Mouse (Mus musculus) heart, embryonic 15.5 days (tissue): ENCODE measurements around the gene Taar7e. TPM values are rescaled to one million over a fixed set of nuclear protein-coding genes. Genes with fewer than 3 reads are reported as not detected.

ENCODE experiments used
- ATAC-seq: fragments of 200-750 bp; cut with Nextera tagmentation; replicated peaks from 2 replicates; pipeline ENCODE4 v1.8.0; 2017; ENCODE audit warnings: low read depth, moderate TSS enrichment; ENCODE audit not compliant: insufficient number of reproducible peaks, insufficient read depth, low FRiP score
- H3K27ac ChIP-seq: fragments of 300-500 bp; sonication (generic); 2 replicates; pipeline ENCODE4 v1.5.1; 2015; ENCODE audit warnings: mild to moderate bottlenecking, inconsistent platforms
- H3K27me3 ChIP-seq: fragments of 300-500 bp; sonication (generic); 2 replicates; pipeline ENCODE4 v1.6.1; 2015; ENCODE audit warnings: inconsistent platforms
- H3K36me3 ChIP-seq: fragments of 300-500 bp; sonication (generic); 2 replicates; pipeline ENCODE4 v1.6.1; 2015; ENCODE audit warnings: mild to moderate bottlenecking, inconsistent platforms
- H3K4me1 ChIP-seq: fragments of 300-500 bp; sonication (generic); replicated peaks from 2 replicates; pipeline ENCODE4 v1.6.1; 2015; ENCODE audit warnings: inconsistent platforms
- H3K4me2 ChIP-seq: fragments of 300-500 bp; sonication (generic); 2 replicates; pipeline ENCODE4 v1.6.1; 2015; ENCODE audit warnings: inconsistent platforms, mild to moderate bottlenecking, moderate library complexity
- H3K4me3 ChIP-seq: fragments of 300-500 bp; sonication (generic); 2 replicates; pipeline ENCODE4 v1.5.1; 2015; ENCODE audit warnings: mild to moderate bottlenecking, inconsistent platforms
- H3K9ac ChIP-seq: fragments of 300-500 bp; sonication (generic); 2 replicates; pipeline ENCODE4 v1.6.1; 2015; ENCODE audit warnings: mild to moderate bottlenecking, inconsistent platforms
- H3K9me3 ChIP-seq: fragments of 300-500 bp; sonication (generic); replicated peaks from 2 replicates; pipeline ENCODE4 v1.6.1; 2016; ENCODE audit warnings: inconsistent platforms
- WGBS: fragments of 180-500 bp; shearing (Covaris S2); methylation state at CpG from one replicate; pipeline ENCODE4 v1.1.7; 2015; ENCODE audit warnings: mixed read lengths; 5-methylcytosine and 5-hydroxymethylcytosine counted together
- polyA plus RNA-seq: library from polyadenylated mRNA; unstranded; fragments of >200 nt; fragmentation: Nextera tagmentation; extraction: Ambion mirVana; gene quantifications from 2 replicates; pipeline ENCODE4 v1.2.1, GENCODE M21; 2015

Taar7e gene
- not detected in 2 replicates for polyA plus RNA-seq

DNA sequence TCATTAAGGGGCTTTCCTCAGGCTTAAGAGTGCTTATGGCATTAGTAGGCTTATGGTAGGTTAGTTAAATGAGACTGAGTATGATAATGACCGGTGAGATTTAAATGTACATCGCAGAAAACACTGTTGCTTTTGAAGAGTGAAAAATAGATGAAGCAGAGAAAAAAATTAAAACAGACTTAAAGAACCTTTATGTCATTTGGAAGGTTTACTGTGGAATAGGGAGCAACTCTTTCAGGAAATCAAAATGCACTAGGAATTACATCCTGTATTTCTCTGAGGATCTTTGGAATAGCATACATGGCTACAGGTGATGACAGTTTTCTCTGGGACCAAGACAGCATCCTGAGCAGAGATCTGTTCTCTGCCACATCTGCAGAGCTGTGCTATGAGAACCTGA lies at the start of gene Taar7e:
TSS of gene Taar7e (plus strand) at position 301 of the 400 bp plus-strand sequence.
- H3K36me3 ChIP-seq, result no peaks in the 10 kb centered on the region
- no peak within 1 kb of the TSS for H3K27ac ChIP-seq
- 92% methylated on average over 2 of the region's 2 CpGs for WGBS
- H3K9me3 ChIP-seq, result no peaks in the 10 kb centered on the region
- no peaks in the 10 kb centered on the region for H3K27me3 ChIP-seq
- H3K9ac ChIP-seq, result no peak within 1 kb of the TSS
- H3K4me1 ChIP-seq, result no peaks in the 10 kb centered on the region
- no peak within 1 kb of the TSS for H3K4me2 ChIP-seq
- no peak for ATAC-seq
- no peak within 1 kb of the TSS for H3K4me3 ChIP-seq

DNA sequence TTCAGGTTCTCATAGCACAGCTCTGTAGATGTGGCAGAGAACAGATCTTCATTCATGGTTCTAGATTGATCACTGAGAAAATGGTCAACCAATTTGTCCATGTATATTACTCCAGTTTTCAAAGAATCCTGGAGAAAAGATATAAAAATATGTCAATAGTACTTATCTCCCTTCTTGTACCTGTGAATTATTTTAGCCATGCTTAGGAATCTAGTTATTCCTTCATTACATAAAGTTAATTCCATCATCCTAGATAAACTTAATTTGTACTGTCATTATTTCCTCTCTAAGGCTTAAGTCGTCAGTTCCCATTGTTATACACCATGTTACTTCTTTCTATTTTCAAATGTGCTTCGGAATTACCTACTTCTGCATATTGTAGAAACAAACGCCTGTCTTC lies 44.0 kb upstream of the Taar7e start, which contains the start of gene Taar7a:
TSS of gene Taar7a (minus strand) at position 101 of the 400 bp plus-strand sequence.
- Histone ChIP-seq H3K4me3 (no peak within 1 kb of the TSS), H3K9me3 (no peaks in the 10 kb centered on the region), H3K27me3 (no peaks in the 10 kb centered on the region), H3K36me3 (no peaks in the 10 kb centered on the region), H3K4me1 (no peaks in the 10 kb centered on the region), H3K27ac (no peak within 1 kb of the TSS), H3K9ac (no peak within 1 kb of the TSS), H3K4me2 (no peak within 1 kb of the TSS)
- no peak for ATAC-seq
- 84% methylated on average over 3 of the region's 3 CpGs for WGBS

DNA sequence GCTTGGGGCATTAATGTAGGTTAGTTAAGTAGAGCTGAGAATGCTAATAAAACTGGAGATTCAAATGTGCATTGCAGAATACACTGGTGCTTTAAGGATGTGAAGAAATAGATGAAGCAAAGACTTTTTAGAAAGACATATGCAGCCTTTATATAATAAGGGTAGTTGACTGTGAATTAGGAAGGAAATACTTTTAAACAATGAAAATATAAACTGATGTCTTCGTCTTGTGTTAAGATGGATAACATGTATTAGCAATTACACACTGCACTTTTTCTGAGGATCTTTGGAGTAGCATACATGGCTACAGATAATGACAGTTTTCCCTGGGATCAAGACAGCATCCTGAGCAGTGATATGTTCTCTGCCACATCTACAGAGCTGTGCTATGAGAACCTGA lies 37.8 kb upstream of the Taar7e start, which contains the start of gene Taar7b:
TSS of gene Taar7b (plus strand) at position 301 of the 400 bp plus-strand sequence.
- no peak within 1 kb of the TSS for H3K4me3 ChIP-seq
- no peaks in the 10 kb centered on the region for H3K9me3 ChIP-seq
- no peak within 1 kb of the TSS for H3K4me2 ChIP-seq
- H3K27ac ChIP-seq, result no peak within 1 kb of the TSS
- no peak for ATAC-seq
- H3K4me1 ChIP-seq, result no peaks in the 10 kb centered on the region
- no peaks in the 10 kb centered on the region for H3K27me3 ChIP-seq
- no peak within 1 kb of the TSS for H3K9ac ChIP-seq
- 70% methylated on average over 1 of the region's 1 CpGs for WGBS
- H3K36me3 ChIP-seq, result no peaks in the 10 kb centered on the region

DNA sequence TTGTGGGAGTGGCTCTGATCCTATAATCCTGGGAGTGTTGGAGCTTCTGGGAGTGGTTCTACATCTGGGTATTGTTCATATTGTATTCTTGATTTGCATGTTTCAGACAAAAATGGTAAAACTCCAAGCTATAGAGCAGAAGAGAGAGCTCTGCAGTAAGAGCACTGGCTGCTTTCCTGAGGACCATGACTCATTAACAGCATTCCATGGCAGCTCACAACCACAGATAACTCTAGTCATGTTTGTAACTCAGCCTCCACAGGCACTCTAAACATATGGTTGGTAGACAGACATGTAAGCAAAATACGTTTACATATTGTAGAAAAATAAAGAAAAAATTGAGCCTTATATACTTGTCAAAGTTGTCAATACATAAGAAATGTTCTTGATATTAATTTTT lies 31.0 kb upstream of the Taar7e start:
- 49% methylated on average over 1 of the region's 1 CpGs for WGBS
- Histone ChIP-seq H3K9ac (no peak overlapping the region), H3K27me3 (no peaks in the 10 kb centered on the region), H3K4me2 (no peak overlapping the region), H3K9me3 (no peaks in the 10 kb centered on the region), H3K4me3 (no peak overlapping the region), H3K4me1 (no peaks in the 10 kb centered on the region), H3K36me3 (no peaks in the 10 kb centered on the region), H3K27ac (no peak overlapping the region)
- ATAC-seq, result no peak

DNA sequence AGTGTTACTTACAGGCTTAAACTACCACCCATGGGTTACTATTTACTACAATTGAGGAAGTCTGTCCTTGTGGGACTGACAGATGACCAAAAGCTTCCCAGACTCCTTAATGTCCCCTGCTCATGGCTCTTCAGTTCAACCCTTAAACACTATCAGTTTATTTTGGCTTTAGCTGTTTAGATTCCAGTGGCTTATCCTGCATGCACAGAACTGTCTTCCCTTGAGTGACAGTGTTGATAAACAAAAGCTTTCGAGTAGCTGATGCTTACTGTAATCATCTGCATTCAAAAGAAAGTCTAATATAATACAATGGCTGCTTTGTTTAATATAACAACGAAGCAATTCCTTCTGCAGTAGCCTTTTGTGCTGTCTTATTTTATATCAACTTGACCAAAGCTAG lies 30.4 kb upstream of the Taar7e start:
- WGBS, result 40% methylated on average over 2 of the region's 2 CpGs
- Histone ChIP-seq H3K4me3 (no peak overlapping the region), H3K4me2 (no peak overlapping the region), H3K27ac (no peak overlapping the region), H3K36me3 (no peaks in the 10 kb centered on the region), H3K9me3 (no peaks in the 10 kb centered on the region), H3K9ac (no peak overlapping the region), H3K27me3 (no peaks in the 10 kb centered on the region), H3K4me1 (no peaks in the 10 kb centered on the region)
- no peak for ATAC-seq

DNA sequence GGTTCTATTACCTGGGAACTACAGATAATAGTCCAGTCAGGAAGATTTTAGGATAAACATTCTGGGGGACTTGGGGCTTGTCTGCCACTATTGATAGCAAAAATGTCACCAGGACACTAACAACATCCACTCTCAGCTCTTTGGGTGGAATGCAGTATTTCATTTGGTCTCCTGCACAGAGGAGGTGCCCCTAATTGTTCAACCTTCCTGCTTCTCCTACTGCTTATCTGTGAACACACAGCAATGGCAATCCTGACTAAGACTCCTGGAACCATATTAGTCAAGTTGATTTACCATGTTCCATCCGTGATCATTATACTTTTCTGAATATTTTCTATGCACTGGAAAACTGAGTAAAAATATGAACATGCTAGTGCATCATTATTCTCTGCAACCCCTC lies 29.3 kb upstream of the Taar7e start:
- Histone ChIP-seq H3K27me3 (no peaks in the 10 kb centered on the region), H3K9ac (no peak overlapping the region), H3K9me3 (no peaks in the 10 kb centered on the region), H3K27ac (no peak overlapping the region), H3K4me3 (no peak overlapping the region), H3K4me2 (no peak overlapping the region), H3K36me3 (no peaks in the 10 kb centered on the region), H3K4me1 (no peaks in the 10 kb centered on the region)
- WGBS, result 68% methylated on average over 1 of the region's 1 CpGs
- no peak for ATAC-seq

DNA sequence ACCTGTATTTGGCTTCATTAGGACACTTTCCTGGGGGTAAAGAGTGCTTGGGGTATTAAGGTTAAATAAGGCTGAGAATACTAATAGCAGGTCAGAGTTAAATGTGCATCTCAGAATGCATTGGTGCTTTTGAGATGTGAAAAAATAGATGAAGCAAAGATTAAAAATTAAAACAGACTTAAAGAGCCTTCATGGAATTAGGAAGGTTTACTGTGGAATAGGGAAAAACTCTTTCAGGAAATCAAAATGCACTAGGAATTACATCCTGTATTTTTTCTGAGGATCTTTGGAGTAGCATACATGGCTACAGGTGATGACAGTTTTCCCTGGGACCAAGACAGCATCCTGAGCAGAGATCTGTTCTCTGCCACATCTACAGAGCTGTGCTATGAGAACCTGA lies 10.5 kb upstream of the Taar7e start, which contains the start of gene Taar7d:
TSS of gene Taar7d (plus strand) at position 301 of the 400 bp plus-strand sequence.
- H3K4me1 ChIP-seq, result no peaks in the 10 kb centered on the region
- H3K9me3 ChIP-seq, result no peaks in the 10 kb centered on the region
- no peak within 1 kb of the TSS for H3K4me2 ChIP-seq
- H3K4me3 ChIP-seq, result no peak within 1 kb of the TSS
- no peak for ATAC-seq
- no peaks in the 10 kb centered on the region for H3K36me3 ChIP-seq
- H3K9ac ChIP-seq, result no peak within 1 kb of the TSS
- H3K27ac ChIP-seq, result no peak within 1 kb of the TSS
- H3K27me3 ChIP-seq, result no peaks in the 10 kb centered on the region

DNA sequence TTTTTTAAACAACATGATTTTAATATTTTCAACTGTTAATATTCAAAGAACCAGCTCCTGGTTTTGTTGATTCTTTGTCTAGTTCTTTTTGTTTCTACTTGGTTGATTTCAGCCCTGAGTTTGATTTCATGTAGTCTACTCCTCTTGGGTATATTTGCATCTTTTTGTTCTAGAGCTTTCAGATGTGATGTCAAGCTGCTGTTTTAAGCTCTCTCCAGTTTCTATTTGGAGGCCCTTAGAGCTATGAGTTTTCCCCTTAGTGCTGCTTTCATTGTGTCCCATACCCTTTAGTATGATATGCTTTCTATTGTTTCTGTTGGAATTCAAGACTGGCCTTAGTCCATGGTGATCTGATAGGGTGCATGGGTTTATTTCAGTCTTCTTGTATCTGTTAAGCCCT lies 6.1 kb upstream of the Taar7e start:
- Histone ChIP-seq H3K27me3 (no peaks in the 10 kb centered on the region), H3K4me1 (no peaks in the 10 kb centered on the region), H3K36me3 (no peaks in the 10 kb centered on the region), H3K9ac (no peak overlapping the region), H3K4me2 (no peak overlapping the region), H3K9me3 (no peaks in the 10 kb centered on the region), H3K27ac (no peak overlapping the region), H3K4me3 (no peak overlapping the region)
- no peak for ATAC-seq

DNA sequence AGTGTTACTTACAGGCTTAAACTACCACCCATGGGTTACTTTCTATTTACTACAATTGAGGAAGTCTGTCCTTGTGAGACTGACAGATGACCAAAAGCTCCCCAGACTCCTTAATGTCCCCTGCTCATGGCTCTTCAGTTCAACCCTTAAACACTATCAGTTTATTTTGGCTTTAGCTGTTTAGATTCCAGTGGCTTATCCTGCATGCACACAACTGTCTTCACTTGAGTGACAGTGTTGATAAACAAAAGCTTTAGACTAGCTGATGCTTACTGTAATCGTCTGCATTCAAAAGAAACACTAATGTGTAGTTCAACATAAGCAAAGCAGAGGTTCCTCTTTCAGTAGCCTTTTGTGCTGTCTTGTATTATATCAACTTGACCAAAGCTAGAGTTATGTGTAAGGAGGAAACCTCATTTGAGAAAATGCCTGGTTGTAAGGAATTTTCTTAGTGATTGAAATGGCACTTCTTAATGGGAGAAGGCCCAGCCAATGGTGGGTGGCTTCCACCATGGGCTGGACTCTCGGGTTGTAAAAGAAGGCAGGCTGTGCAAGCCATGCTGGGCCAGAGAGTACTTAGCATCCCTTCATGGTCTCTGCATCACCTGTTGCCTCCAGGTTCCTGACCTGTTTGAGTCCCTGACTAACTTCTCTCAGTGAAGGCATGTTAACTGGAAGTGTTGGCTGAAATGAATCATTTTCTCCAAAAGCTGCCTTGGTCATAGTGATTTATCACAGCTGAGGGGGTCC lies 2.9 kb downstream of the Taar7e start:
- H3K4me1 ChIP-seq, result no peaks in the 10 kb centered on the region
- no peak overlapping the region for H3K9ac ChIP-seq
- ATAC-seq, result no peak
- no peaks in the 10 kb centered on the region for H3K9me3 ChIP-seq
- no peaks in the 10 kb centered on the region for H3K36me3 ChIP-seq
- H3K27ac ChIP-seq, result no peak overlapping the region
- 45% methylated on average over 2 of the region's 2 CpGs for WGBS
- H3K4me2 ChIP-seq, result no peak overlapping the region
- no peaks in the 10 kb centered on the region for H3K27me3 ChIP-seq
- no peak overlapping the region for H3K4me3 ChIP-seq

DNA sequence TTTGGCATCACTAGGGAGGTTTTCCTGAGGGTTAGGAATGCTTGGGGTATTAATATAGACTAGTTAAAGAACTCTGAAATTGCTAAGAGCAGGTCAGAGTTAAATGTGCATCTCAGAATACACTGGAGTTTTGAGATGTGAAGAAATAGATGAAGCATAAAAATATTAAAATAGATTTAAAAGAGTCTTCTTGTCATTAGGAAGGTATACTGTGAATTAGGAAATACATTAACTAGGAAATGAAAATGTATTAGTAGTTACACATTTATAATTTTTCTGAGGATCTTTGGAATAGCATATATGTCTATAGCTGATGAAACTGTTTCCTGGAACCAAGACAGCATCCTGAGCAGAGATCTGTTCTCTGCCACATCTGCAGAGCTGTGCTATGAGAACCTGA lies 11.8 kb downstream of the Taar7e start, which contains the start of gene Taar7f:
TSS of gene Taar7f (plus strand) at position 301 of the 400 bp plus-strand sequence.
- no peaks in the 10 kb centered on the region for H3K36me3 ChIP-seq
- H3K9me3 ChIP-seq, result no peaks in the 10 kb centered on the region
- no peaks in the 10 kb centered on the region for H3K27me3 ChIP-seq
- no peak within 1 kb of the TSS for H3K4me3 ChIP-seq
- no peak within 1 kb of the TSS for H3K4me2 ChIP-seq
- no peak for ATAC-seq
- H3K4me1 ChIP-seq, result no peaks in the 10 kb centered on the region
- H3K9ac ChIP-seq, result no peak within 1 kb of the TSS
- H3K27ac ChIP-seq, result no peak within 1 kb of the TSS

DNA sequence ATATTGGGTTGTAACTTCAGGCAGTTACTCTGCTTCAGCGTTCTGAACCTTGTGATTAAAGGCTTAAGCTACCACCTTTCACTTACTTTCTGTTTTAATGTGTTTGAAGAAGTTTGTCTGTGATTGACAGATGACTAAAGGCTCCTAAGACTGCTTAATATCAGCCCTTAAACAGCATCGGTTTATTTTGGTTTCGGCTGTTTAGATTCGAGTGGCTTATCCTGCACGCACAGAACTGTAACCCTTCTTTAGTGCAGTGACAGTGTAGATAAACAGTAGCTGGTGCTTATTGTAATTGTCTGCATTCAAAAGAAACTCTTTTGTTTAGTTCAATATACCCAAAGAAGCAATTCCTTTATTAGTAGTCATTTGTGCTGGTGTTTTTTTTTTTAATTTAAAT lies 14.6 kb downstream of the Taar7e start:
- Histone ChIP-seq H3K9me3 (no peaks in the 10 kb centered on the region), H3K4me1 (no peaks in the 10 kb centered on the region), H3K36me3 (no peaks in the 10 kb centered on the region), H3K4me3 (no peak overlapping the region), H3K9ac (no peak overlapping the region), H3K27ac (no peak overlapping the region), H3K27me3 (no peaks in the 10 kb centered on the region), H3K4me2 (no peak overlapping the region)
- WGBS, result 29% methylated on average over 5 of the region's 5 CpGs
- no peak for ATAC-seq

DNA sequence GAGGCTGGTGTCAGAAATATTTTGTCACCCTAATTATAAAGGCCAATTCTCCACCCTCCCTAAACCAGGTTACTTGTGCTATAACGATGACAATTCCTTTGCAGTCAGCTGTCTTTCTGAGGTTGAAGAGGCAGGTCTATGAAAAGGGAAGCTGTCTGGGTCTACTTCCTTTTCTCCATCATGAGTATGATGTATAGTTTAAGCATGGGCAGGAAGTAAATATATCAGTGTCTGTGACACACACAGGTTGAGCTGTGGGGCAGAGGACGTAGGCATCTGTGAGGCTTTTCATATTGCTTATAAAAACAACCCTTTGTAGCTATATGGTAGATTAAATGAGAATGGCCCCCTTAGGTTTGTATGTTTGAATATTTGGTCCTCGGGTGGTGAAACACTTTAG lies 21.6 kb downstream of the Taar7e start:
- H3K4me3 ChIP-seq, result no peak overlapping the region
- H3K36me3 ChIP-seq, result no peaks in the 10 kb centered on the region
- no peak overlapping the region for H3K9ac ChIP-seq
- no peak for ATAC-seq
- no peak overlapping the region for H3K4me2 ChIP-seq
- H3K4me1 ChIP-seq, result no peaks in the 10 kb centered on the region
- H3K27me3 ChIP-seq, result no peaks in the 10 kb centered on the region
- WGBS, result 76% methylated on average over 3 of the region's 3 CpGs
- H3K9me3 ChIP-seq, result no peaks in the 10 kb centered on the region
- no peak overlapping the region for H3K27ac ChIP-seq
